Mouse (Mus musculus) Patski (cell line): Measurements from ENCODE around the gene Chaf1b. TPM values are rescaled to one million over a fixed set of nuclear protein-coding genes. Genes with fewer than 3 reads are reported as not detected.

Source experiments
- ATAC-seq: fragments of 100-300 bp; one replicate; pipeline ENCODE4 v1.8.0; 2021
- CTCF ChIA-PET: fragments of 350-600 bp; sonication (Branson Sonifier 250); formaldehyde crosslinking; loops from one replicate; lab custom pipeline; 2022; ENCODE audit warnings: inconsistent platforms; lab: Charles Lee
- POLR2A ChIA-PET: fragments of 350-600 bp; sonication (Branson Sonifier 250); formaldehyde crosslinking; loops from one replicate; lab custom pipeline; 2022; ENCODE audit warnings: antibody characterized with exemption, inconsistent platforms; lab: Charles Lee
- DNase-seq: peaks from one replicate; pipeline ENCODE4 v3.0.0-alpha.2; 2011; ENCODE audit warnings: low read depth, low spot score
- H3K27me3 ChIP-seq: fragments of 371-371 bp; one replicate; pipeline ENCODE4 v1.5.1; 2021
- CTCF ChIP-seq: fragments of 100-300 bp; IDR thresholded peaks from one replicate; pipeline ENCODE4 v1.5.1; 2021
- in situ Hi-C: fragments of 300-500 bp; cut with MboI; formaldehyde crosslinking; loops from 3 replicates; pipeline ENCODE4 v1.11.1; 2018; ENCODE audit warnings: low pct_unique_long_range_greater_than_20kb, mixed read lengths
- polyA plus RNA-seq: library from polyadenylated mRNA; unstranded; gene quantifications from one replicate; pipeline ENCODE4 v1.2.3, GENCODE M21; 2021

Gene Chaf1b
- polyA plus RNA-seq: 32.1 TPM

GRCm38 (mm10) chr16:93883423-93884085 is at the start of gene Chaf1b:
Gene Chaf1b (plus strand): TSS chr16:93883901.
- TF ChIP-seq CTCF: no peak
- POLR2A ChIA-PET: no interaction called here
- ATAC-seq: peak; percentile 90
- DNase-seq: peak; percentile 82
- CTCF ChIA-PET: no interaction called here
- no peaks in the 10 kb centered on the region for H3K27me3 ChIP-seq
- in situ Hi-C loops: no loop called here

DNA sequence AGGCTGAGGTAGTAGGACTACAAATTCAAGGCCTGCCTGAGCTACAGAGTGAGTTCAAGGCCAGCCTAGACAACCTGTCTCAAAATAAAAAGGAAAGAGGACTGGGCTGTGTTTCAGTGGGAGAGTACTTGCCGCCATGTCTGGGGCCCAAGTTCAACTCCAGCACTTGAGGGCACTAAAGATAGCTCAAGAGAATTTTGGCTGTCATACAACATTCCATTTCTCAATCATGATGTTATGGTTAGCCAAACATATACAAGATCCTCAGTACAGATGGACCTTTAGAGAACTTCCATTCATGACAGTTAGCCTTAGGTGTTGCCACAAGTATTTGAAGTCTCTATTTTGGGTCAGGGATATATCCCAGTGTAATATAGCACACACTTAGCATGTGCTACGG is 49.6 kb upstream of the Chaf1b start:
- in situ Hi-C loops: no loop called here
- no peak for TF ChIP-seq CTCF
- DNase-seq (no peak), ATAC-seq (no peak)
- ChIA-PET POLR2A (interaction anchor here (0.5 to 0.7 kb wide), 2 partner anchors 20 to 81 kb away, joined by 3 to 4 read pairs; no protein-coding TSS in a partner anchor), CTCF (interaction anchor here (0.9 to 1.0 kb wide), 2 partner anchors 10 to 25 kb away, joined by 3 read pairs; no protein-coding TSS in a partner anchor)
- H3K27me3 ChIP-seq: no peaks in the 10 kb centered on the region

DNA sequence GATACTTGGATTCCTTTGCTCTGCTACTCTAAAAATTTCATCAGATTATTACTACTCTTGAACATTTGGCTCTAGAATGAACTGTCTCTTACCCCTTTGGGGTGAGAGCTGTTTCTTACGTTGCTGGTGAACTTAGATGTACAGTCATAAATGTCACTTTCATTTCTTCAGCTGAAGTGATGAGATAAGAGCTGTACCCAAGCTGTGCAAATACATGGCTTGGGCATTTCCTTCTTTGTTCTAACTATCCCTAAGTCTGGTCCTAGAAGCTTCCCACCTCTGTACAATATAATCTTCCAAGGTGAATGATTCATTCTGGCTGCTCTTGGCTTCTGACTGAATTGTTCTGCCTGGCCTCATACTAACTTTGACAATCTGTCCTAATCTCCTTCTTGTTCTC is 44.7 kb upstream of the Chaf1b start:
- H3K27me3 ChIP-seq: no peaks in the 10 kb centered on the region
- ChIA-PET CTCF (no interaction called here), POLR2A (no interaction called here)
- TF ChIP-seq CTCF: no peak
- DNase-seq (no peak), ATAC-seq (no peak)
- in situ Hi-C loops: no loop called here

DNA sequence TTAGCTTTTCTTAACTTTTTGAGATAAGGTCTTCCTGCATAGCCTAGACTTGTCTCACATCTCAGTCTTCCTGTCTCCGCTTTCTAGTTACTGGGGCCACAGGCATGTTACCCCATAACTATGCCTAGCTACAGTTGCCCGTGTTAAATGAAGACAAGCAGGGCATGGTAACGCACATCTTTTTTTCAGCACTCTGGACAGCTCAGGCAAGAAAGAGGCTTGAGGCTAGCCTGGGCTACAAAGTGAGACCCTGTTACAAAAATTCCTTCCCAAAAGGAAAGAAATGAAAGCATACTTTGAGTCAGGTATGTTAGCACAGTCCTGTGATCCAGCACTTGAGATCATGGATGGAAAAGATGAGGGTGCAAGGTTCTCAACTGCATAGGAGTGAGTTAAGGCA is 33.2 kb upstream of the Chaf1b start:
- no peaks in the 10 kb centered on the region for H3K27me3 ChIP-seq
- ATAC-seq: no peak
- no peak for DNase-seq
- POLR2A ChIA-PET: no interaction called here
- in situ Hi-C loops: no loop called here
- TF ChIP-seq CTCF: no peak
- CTCF ChIA-PET: interaction anchor here (1.0 to 1.6 kb wide), 2 partner anchors 10 to 12 kb away, joined by 3 to 5 read pairs; no protein-coding TSS in a partner anchor

DNA sequence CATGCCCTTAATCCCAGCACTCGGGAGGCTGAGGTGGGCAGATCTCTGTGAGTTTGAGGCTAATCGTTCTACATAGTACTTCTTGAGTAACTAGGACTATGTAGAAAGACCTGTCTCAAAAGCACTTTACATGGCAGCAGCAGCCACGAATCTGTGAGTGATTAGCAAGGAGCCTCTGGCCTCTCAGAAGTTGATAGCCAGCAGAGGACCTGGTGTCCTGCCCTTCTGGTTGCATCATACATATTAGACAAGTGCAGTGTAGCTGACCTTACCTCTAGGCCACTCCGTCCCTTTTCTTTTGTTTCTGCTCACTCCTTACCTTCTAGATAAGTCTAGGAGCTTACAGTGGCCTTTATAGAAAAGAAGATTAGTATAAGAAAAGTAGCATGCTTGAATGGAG is 23.7 kb upstream of the Chaf1b start:
- ChIA-PET POLR2A (no interaction called here), CTCF (no interaction called here)
- ATAC-seq (no peak), DNase-seq (no peak)
- no peaks in the 10 kb centered on the region for H3K27me3 ChIP-seq
- TF ChIP-seq CTCF: no peak
- in situ Hi-C loops: no loop called here

DNA sequence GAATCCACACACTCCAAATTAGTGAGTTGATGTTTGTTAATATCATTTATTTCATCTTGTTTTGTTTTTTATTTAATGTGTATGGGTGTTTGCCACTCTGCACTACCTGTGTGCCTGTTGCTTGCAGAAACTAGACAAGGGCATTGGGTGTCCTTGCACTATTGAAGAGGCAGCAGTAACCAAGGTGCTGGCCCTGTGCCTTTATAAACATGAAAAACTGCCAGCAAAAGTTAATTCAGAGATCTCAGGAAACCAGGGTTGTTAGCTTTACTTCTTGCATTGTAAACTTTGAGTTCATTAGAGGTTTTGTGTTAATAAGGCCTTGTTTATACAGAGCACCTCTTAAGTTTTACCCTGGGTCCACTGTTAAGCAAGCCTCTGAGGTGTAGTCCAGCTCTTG is 23.0 kb upstream of the Chaf1b start:
- ChIA-PET CTCF (interaction anchor here (0.7 to 1.0 kb wide), 2 partner anchors 10 to 13 kb away, joined by 3 read pairs; no protein-coding TSS in a partner anchor), POLR2A (no interaction called here)
- TF ChIP-seq CTCF: no peak
- in situ Hi-C loops: no loop called here
- DNase-seq (no peak), ATAC-seq (no peak)
- no peaks in the 10 kb centered on the region for H3K27me3 ChIP-seq

DNA sequence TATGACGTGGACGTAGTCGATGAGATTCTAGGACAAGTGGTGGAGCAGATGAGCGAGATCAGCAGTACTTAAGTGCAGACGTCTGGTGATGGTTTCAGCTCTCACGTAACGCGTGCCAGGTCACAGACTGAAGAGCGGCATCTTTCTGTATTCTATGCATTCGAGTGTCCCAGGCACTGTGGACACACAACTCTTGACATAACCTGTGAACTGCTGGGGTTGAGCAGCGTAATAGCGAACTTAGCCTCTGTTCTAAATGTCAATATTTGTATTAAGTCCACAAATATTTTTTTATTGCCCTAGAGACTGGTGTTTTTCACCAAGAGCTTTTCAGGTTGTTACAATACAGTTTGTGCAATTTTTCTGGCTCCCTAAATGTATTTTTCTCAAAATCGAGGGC is 8.9 kb upstream of the Chaf1b start:
- in situ Hi-C loops: no loop called here
- ATAC-seq (no peak), DNase-seq (no peak)
- POLR2A ChIA-PET: no interaction called here
- no peaks in the 10 kb centered on the region for H3K27me3 ChIP-seq
- CTCF ChIA-PET: no interaction called here
- no peak for TF ChIP-seq CTCF

DNA sequence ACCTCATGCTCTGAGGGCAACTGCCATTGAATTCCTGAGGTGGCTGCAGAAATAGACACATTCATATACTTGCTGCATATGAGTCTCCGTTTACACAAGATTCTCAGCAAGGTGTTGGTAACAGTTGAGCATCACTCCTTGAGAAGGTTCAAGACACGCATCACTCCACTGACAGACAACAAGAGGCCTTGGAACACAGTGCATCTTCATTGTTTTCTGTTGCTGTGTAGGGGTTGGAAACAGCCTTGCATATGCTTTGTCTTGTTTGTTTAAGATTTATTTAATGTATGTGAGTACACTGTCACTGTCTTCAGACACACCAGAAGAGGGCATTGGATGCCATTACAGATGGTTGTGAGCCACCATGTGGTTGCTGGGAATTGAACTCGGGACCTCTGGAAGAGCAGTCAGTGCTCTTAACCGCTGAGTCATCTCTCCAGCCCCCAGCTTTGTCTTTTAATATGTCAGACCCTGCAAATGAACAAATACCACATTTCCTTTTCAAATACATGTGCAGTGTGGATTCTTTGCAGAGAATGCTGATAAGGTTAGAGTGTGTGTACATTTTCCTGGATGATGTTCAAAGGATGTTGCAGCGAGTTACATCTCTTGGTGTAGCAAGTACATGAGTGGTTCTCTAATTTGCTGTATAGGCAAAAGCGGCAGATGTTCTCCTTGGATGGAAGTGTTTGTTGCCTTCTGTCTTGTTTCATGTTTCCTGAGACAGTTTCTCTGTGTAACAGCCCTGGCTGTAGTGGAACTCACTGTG is 5.9 kb upstream of the Chaf1b start:
- DNase-seq: no peak
- H3K27me3 ChIP-seq: no peaks in the 10 kb centered on the region
- POLR2A ChIA-PET: no interaction called here
- CTCF ChIA-PET: no interaction called here
- no peak for TF ChIP-seq CTCF
- no peak for ATAC-seq
- in situ Hi-C loops: no loop called here

GRCm38 (mm10) chr16:93884086-93884721 is 503 bp downstream of the Chaf1b start:
- in situ Hi-C loops: no loop called here
- peak; percentile 45 for ATAC-seq
- ChIA-PET POLR2A (interaction anchor here (1.3 kb wide), 1 partner anchor 10 kb away, joined by 5 read pairs; no protein-coding TSS in a partner anchor), CTCF (interaction anchor here (1.7 kb wide), 1 partner anchor 16 kb away, joined by 5 read pairs; no protein-coding TSS in a partner anchor)
- no peak for DNase-seq
- no peak for TF ChIP-seq CTCF
- no peaks in the 10 kb centered on the region for H3K27me3 ChIP-seq

- TF ChIP-seq CTCF: no peak
- ATAC-seq (no peak), DNase-seq (no peak)
- POLR2A ChIA-PET: interaction anchor here (1.3 kb wide), 1 partner anchor 9 kb away, joined by 5 read pairs; no protein-coding TSS in a partner anchor
- CTCF ChIA-PET: interaction anchor here (1.7 kb wide), 1 partner anchor 15 kb away, joined by 5 read pairs; no protein-coding TSS in a partner anchor
- no peaks in the 10 kb centered on the region for H3K27me3 ChIP-seq
- in situ Hi-C loops: no loop called here
These were observed 1.0 kb downstream of the Chaf1b start for GRCm38 (mm10) chr16:93884722-93885113.
